In genomic region chr4:110152103-110152946, GRCm38 (mm10) we compare ENCODE assay signal across 8 mouse cellular contexts.
A peak's percentile ranks its signal among the peaks of the same experiment; 100 is the strongest.
DNase-seq lines count a peak whose midpoint lies in the region; ATAC-seq lines count a peak whose summit lies in the region.

No protein-coding gene starts in this region.

- peaks cover 14% of the 10 kb centered on the region for H3K4me1 ChIP-seq in hindbrain, embryonic 15.5 days (replicated peaks)
- H3K4me1 ChIP-seq in neural tube, embryonic 14.5 days (ENCODE audit: control insufficient read depth, insufficient read depth, low read length) = peaks cover 12% of the 10 kb centered on the region; the same call in 1 of the 2 replicates

- H3K27me3 ChIP-seq in hindbrain, embryonic 15.5 days = no peaks in the 10 kb centered on the region
- H3K27me3 ChIP-seq in neural tube, embryonic 14.5 days (ENCODE audit: control insufficient read depth, insufficient read depth, low read length) = no peaks in the 10 kb centered on the region

- H3K27ac ChIP-seq in hindbrain, embryonic 15.5 days (replicated peaks) = peak overlapping the region; percentile 78
- H3K27ac ChIP-seq in neural tube, embryonic 14.5 days (ENCODE audit: low read depth, low read length) = peak overlapping the region; percentile 81

- peak overlapping the region; percentile 36 for H3K4me2 ChIP-seq in hindbrain, embryonic 15.5 days
- peak overlapping the region; percentile 32; the same call in 1 of the 2 replicates for H3K4me2 ChIP-seq in neural tube, embryonic 14.5 days (ENCODE audit: low read depth, low read length)

- H3K9me3 ChIP-seq in hindbrain, embryonic 15.5 days = no peaks in the 10 kb centered on the region
- H3K9me3 ChIP-seq in neural tube, embryonic 14.5 days (ENCODE audit: control insufficient read depth, low read length) = no peaks in the 10 kb centered on the region

- WGBS in hindbrain, embryonic 15.5 days = 4% methylated on average over 15 of the region's 15 CpGs
- 3% methylated on average over 15 of the region's 15 CpGs for WGBS in neural tube, embryonic 14.5 days

- H3K4me3 ChIP-seq in hindbrain, embryonic 15.5 days = no peak overlapping the region
- H3K4me3 ChIP-seq in neural tube, embryonic 14.5 days (ENCODE audit: low read depth, low read length) = no peak overlapping the region

- H3K36me3 ChIP-seq in hindbrain, embryonic 15.5 days = no peaks in the 10 kb centered on the region
- no peaks in the 10 kb centered on the region for H3K36me3 ChIP-seq in neural tube, embryonic 14.5 days (ENCODE audit: control insufficient read depth, insufficient read depth, low read length)

- peak; percentile 10 to 44 for DNase-seq in left cerebral cortex, adult 18-20 months (ENCODE audit: low spot score in 2 of 2)
- no peak for DNase-seq in left cerebral cortex, adult 11 months (ENCODE audit: low spot score)
- DNase-seq in embryo, embryonic 10 days (ENCODE audit: low spot score) = peak; percentile 85
- no peak for DNase-seq in adrenal gland, adult 8-10 months
- DNase-seq in gastrocnemius, adult 8-10 months (ENCODE audit: low spot score in 2 of 2) = no peak

- peak; percentile 93 for ATAC-seq in hindbrain, embryonic 15.5 days (ENCODE audit: low FRiP score, low read depth)
- peak; percentile 91 for ATAC-seq in neural tube, embryonic 14.5 days (ENCODE audit: low read depth)
- no peak for ATAC-seq in activated CD4-positive, CD25-positive, alpha-beta regulatory T cell, adult 4 months

- H3K9ac ChIP-seq in hindbrain, embryonic 15.5 days = no peak overlapping the region
- H3K9ac ChIP-seq in neural tube, embryonic 14.5 days (replicated peaks; ENCODE audit: low read depth, low read length) = no peak overlapping the region

Comparison
In these comparisons a context has a peak if more than half of its experiments do, and no peak if none do; other contexts are left out.
1. DNase-seq: peak in left cerebral cortex, adult 18-20 months (2 of 2) and embryo, embryonic 10 days (single experiment); none in left cerebral cortex, adult 11 months (single experiment), adrenal gland, adult 8-10 months (single experiment) and gastrocnemius, adult 8-10 months (0 of 2).